Mouse (Mus musculus): ENCODE measurements around the gene Mgat1. TPM values are rescaled to one million over a fixed set of nuclear protein-coding genes. Genes with fewer than 3 reads are reported as not detected.
A peak's percentile ranks its signal among the peaks of the same experiment; 100 is the strongest.

Gene Mgat1
- polyA plus RNA-seq, 1 experiment, result 231 TPM

- peaks cover 28% of the 10 kb centered on the region for H3K4me1 ChIP-seq (ENCODE audit: control insufficient read depth, insufficient read depth, insufficient read length, low read length)
Measured at GRCm38 (mm10) chr11:49253035-49253434, 9.0 kb downstream of the Mgat1 start.

GRCm38 (mm10) chr11:49259296-49259695 lies 15.3 kb downstream of the Mgat1 start:
- WGBS, result 31% methylated on average over 2 of the region's 2 CpGs
- no peak overlapping the region for H3K4me3 ChIP-seq (ENCODE audit: low read depth, low read length)
- peaks cover 40% of the 10 kb centered on the region for H3K36me3 ChIP-seq (ENCODE audit: control insufficient read depth, insufficient read depth, low read length)

More at GRCm38 (mm10) chr11:49253035-49253434, 9.0 kb downstream of the Mgat1 start:
- Histone ChIP-seq H3K4me3 (ENCODE audit: low read depth, low read length) (no peak overlapping the region), H3K27me3 (ENCODE audit: control insufficient read depth, insufficient read depth, low read length) (no peaks in the 10 kb centered on the region), H3K36me3 (ENCODE audit: control insufficient read depth, insufficient read depth, low read length) (peaks cover 30% of the 10 kb centered on the region), H3K27ac (ENCODE audit: insufficient read depth, low read depth, low read length) (no peak overlapping the region)
- 68% methylated on average over 6 of the region's 6 CpGs for WGBS
- TF ChIP-seq CTCF (IDR thresholded peaks at IDR 0.05; ENCODE audit: extremely low read depth, insufficient read length, insufficient replicate concordance, low read depth, low read length) (no peak), POLR2A (IDR thresholded peaks at IDR 0.05; ENCODE audit: low read depth, low read length) (no peak)

GRCm38 (mm10) chr11:49259829-49260228 lies 15.8 kb downstream of the Mgat1 start:
- no peak overlapping the region for H3K4me3 ChIP-seq (ENCODE audit: low read depth, low read length)
- TF ChIP-seq POLR2A (IDR thresholded peaks at IDR 0.05; ENCODE audit: low read depth, low read length) (no peak), CTCF (IDR thresholded peaks at IDR 0.05; ENCODE audit: extremely low read depth, insufficient read length, insufficient replicate concordance, low read depth, low read length) (no peak)
- no peaks in the 10 kb centered on the region for H3K27me3 ChIP-seq (ENCODE audit: control insufficient read depth, insufficient read depth, low read length)
- H3K27ac ChIP-seq (ENCODE audit: insufficient read depth, low read depth, low read length), result peak overlapping the region; percentile 43; the same call in 1 of the 2 replicates
- peaks cover 38% of the 10 kb centered on the region for H3K36me3 ChIP-seq (ENCODE audit: control insufficient read depth, insufficient read depth, low read length)
- H3K4me1 ChIP-seq (ENCODE audit: control insufficient read depth, insufficient read depth, insufficient read length, low read length), result peaks cover 36% of the 10 kb centered on the region
- WGBS, result 7% methylated on average over 1 of the region's 1 CpGs

More at GRCm38 (mm10) chr11:49259296-49259695, 15.3 kb downstream of the Mgat1 start:
- H3K4me1 ChIP-seq (ENCODE audit: control insufficient read depth, insufficient read depth, insufficient read length, low read length), result peaks cover 33% of the 10 kb centered on the region
- H3K27me3 ChIP-seq (ENCODE audit: control insufficient read depth, insufficient read depth, low read length), result no peaks in the 10 kb centered on the region
- TF ChIP-seq POLR2A (IDR thresholded peaks at IDR 0.05; ENCODE audit: low read depth, low read length) (no peak), CTCF (IDR thresholded peaks at IDR 0.05; ENCODE audit: extremely low read depth, insufficient read length, insufficient replicate concordance, low read depth, low read length) (no peak)
- H3K27ac ChIP-seq (ENCODE audit: insufficient read depth, low read depth, low read length), result peak overlapping the region; percentile 43; the same call in 1 of the 2 replicates

GRCm38 (mm10) chr11:49260598-49261312 lies 16.8 kb downstream of the Mgat1 start:
- no peak for TF ChIP-seq CTCF (IDR thresholded peaks at IDR 0.05; ENCODE audit: extremely low read depth, insufficient read length, insufficient replicate concordance, low read depth, low read length)
- TF ChIP-seq POLR2A (IDR thresholded peaks at IDR 0.05; ENCODE audit: low read depth, low read length), result no peak
- Histone ChIP-seq H3K4me1 (ENCODE audit: control insufficient read depth, insufficient read depth, insufficient read length, low read length) (peaks cover 36% of the 10 kb centered on the region), H3K27me3 (ENCODE audit: control insufficient read depth, insufficient read depth, low read length) (no peaks in the 10 kb centered on the region), H3K36me3 (ENCODE audit: control insufficient read depth, insufficient read depth, low read length) (peaks cover 35% of the 10 kb centered on the region), H3K27ac (ENCODE audit: insufficient read depth, low read depth, low read length) (peak overlapping the region; percentile 8; the same call in 1 of the 2 replicates), H3K4me3 (ENCODE audit: low read depth, low read length) (no peak overlapping the region)
- 65% methylated on average over 21 of the region's 21 CpGs for WGBS

- H3K4me3 ChIP-seq (ENCODE audit: low read depth, low read length), result no peak overlapping the region
- WGBS, result 58% methylated on average over 14 of the region's 14 CpGs
- no peaks in the 10 kb centered on the region for H3K27me3 ChIP-seq (ENCODE audit: control insufficient read depth, insufficient read depth, low read length)
- no peak for TF ChIP-seq POLR2A (IDR thresholded peaks at IDR 0.05; ENCODE audit: low read depth, low read length)
- TF ChIP-seq CTCF (IDR thresholded peaks at IDR 0.05; ENCODE audit: extremely low read depth, insufficient read length, insufficient replicate concordance, low read depth, low read length), result no peak
- peaks cover 36% of the 10 kb centered on the region for H3K36me3 ChIP-seq (ENCODE audit: control insufficient read depth, insufficient read depth, low read length)
- peak overlapping the region; percentile 25 for H3K27ac ChIP-seq (ENCODE audit: insufficient read depth, low read depth, low read length)
- peaks cover 36% of the 10 kb centered on the region for H3K4me1 ChIP-seq (ENCODE audit: control insufficient read depth, insufficient read depth, insufficient read length, low read length)
Measured at GRCm38 (mm10) chr11:49261313-49261855, 17.4 kb downstream of the Mgat1 start.

- Histone ChIP-seq H3K4me1 (ENCODE audit: control insufficient read depth, insufficient read depth, insufficient read length, low read length) (peaks cover 33% of the 10 kb centered on the region), H3K4me3 (ENCODE audit: low read depth, low read length) (no peak overlapping the region), H3K36me3 (ENCODE audit: control insufficient read depth, insufficient read depth, low read length) (peaks cover 37% of the 10 kb centered on the region), H3K27me3 (ENCODE audit: control insufficient read depth, insufficient read depth, low read length) (no peaks in the 10 kb centered on the region), H3K27ac (ENCODE audit: insufficient read depth, low read depth, low read length) (peak overlapping the region; percentile 25; the same call in 1 of the 2 replicates)
- TF ChIP-seq POLR2A (IDR thresholded peaks at IDR 0.05; ENCODE audit: low read depth, low read length) (no peak), CTCF (IDR thresholded peaks at IDR 0.05; ENCODE audit: extremely low read depth, insufficient read length, insufficient replicate concordance, low read depth, low read length) (no peak)
- WGBS, result 75% methylated on average over 5 of the region's 5 CpGs
Measured at GRCm38 (mm10) chr11:49262286-49262685, 18.3 kb downstream of the Mgat1 start.

GRCm38 (mm10) chr11:49263149-49263548 lies 19.2 kb downstream of the Mgat1 start:
- no peaks in the 10 kb centered on the region for H3K27me3 ChIP-seq (ENCODE audit: control insufficient read depth, insufficient read depth, low read length)
- H3K27ac ChIP-seq (ENCODE audit: insufficient read depth, low read depth, low read length), result no peak overlapping the region
- no peak for TF ChIP-seq CTCF (IDR thresholded peaks at IDR 0.05; ENCODE audit: extremely low read depth, insufficient read length, insufficient replicate concordance, low read depth, low read length)
- TF ChIP-seq POLR2A (IDR thresholded peaks at IDR 0.05; ENCODE audit: low read depth, low read length), result no peak
- WGBS, result 90% methylated on average over 6 of the region's 6 CpGs
- peaks cover 33% of the 10 kb centered on the region for H3K4me1 ChIP-seq (ENCODE audit: control insufficient read depth, insufficient read depth, insufficient read length, low read length)
- peaks cover 35% of the 10 kb centered on the region for H3K36me3 ChIP-seq (ENCODE audit: control insufficient read depth, insufficient read depth, low read length)
- H3K4me3 ChIP-seq (ENCODE audit: low read depth, low read length), result no peak overlapping the region

Data from small intestine, adult 2 months (tissue).